Mouse (Mus musculus) thymus, adult 2 months (tissue): ENCODE measurements around the gene Wipf2.
"Not testable (repeated sequence)": the region's sequence is repeated elsewhere in the genome, so short reads cannot be mapped to it uniquely, and the experiment has no call there.

ENCODE experiments used
- CTCF ChIP-seq: fragments of 200-500 bp; IDR thresholded peaks from 2 replicates; pipeline ENCODE4 v1.5.1; 2012; ENCODE audit warnings: mild to moderate bottlenecking, control low read depth, low read length, moderate library complexity, borderline replicate concordance; ENCODE audit not compliant: control insufficient read depth, poor library complexity, insufficient read depth; ENCODE audit errors: extremely low read depth
- POLR2A ChIP-seq: fragments of 200-500 bp; IDR thresholded peaks from 2 replicates; pipeline ENCODE4 v1.6.1; 2012; ENCODE audit warnings: mild to moderate bottlenecking, low read length, control low read depth, moderate library complexity; ENCODE audit not compliant: control insufficient read depth, poor library complexity, insufficient read depth; ENCODE audit errors: extremely low read depth

- not testable (repeated sequence) for TF ChIP-seq POLR2A, CTCF
These were observed 58.4 kb downstream of the Wipf2 start for GRCm38 (mm10) chr11:98921813-98922212.
